Mouse (Mus musculus) C2C12 (cell line): Measurements from ENCODE around the gene Myrf. TPM values are rescaled to one million over a fixed set of nuclear protein-coding genes. Genes with fewer than 3 reads are reported as not detected.

Experiments
- H3K27me3 ChIP-seq: one replicate; pipeline ENCODE4 v1.6.1; 2011; ENCODE audit not compliant: control insufficient read depth, insufficient read depth, insufficient read length
- H3K36me3 ChIP-seq: one replicate; pipeline ENCODE4 v1.6.1; 2011; ENCODE audit not compliant: control insufficient read depth, insufficient read depth
- H3K4me3 ChIP-seq: one replicate; pipeline ENCODE4 v1.5.1; 2011; ENCODE audit warnings: mild to moderate bottlenecking, control low read depth; ENCODE audit not compliant: poor library complexity, insufficient read depth, severe bottlenecking
- H3K79me2 ChIP-seq: one replicate; pipeline ENCODE4 v1.6.1; 2011; ENCODE audit not compliant: control insufficient read depth, insufficient read depth
- H3K79me3 ChIP-seq: one replicate; pipeline ENCODE4 v1.6.1; 2011; ENCODE audit warnings: low read depth, control low read depth
- H3ac ChIP-seq: one replicate; pipeline ENCODE3; 2011; ENCODE audit warnings: low read depth; ENCODE audit not compliant: control insufficient read depth, insufficient read length
- CEBPB ChIP-seq: IDR thresholded peaks from one replicate; pipeline ENCODE4 v1.6.1; 2011; ENCODE audit warnings: low read depth, mild to moderate bottlenecking, control low read depth, moderate library complexity
- CTCF ChIP-seq: IDR thresholded peaks from one replicate; pipeline ENCODE4 v1.5.1; 2011; ENCODE audit not compliant: control insufficient read depth, insufficient read depth, insufficient read length
- FOSL1 ChIP-seq: IDR thresholded peaks from one replicate; pipeline ENCODE4 v1.8.0; 2011; ENCODE audit warnings: mild to moderate bottlenecking, low read length; ENCODE audit not compliant: poor library complexity, insufficient read depth, severe bottlenecking
- MAX ChIP-seq: IDR thresholded peaks from one replicate; pipeline ENCODE4 v1.6.1; 2011; ENCODE audit warnings: mild to moderate bottlenecking, control low read depth
- MYOD1 ChIP-seq: IDR thresholded peaks from one replicate; pipeline ENCODE4 v1.6.1; 2011; ENCODE audit warnings: low read depth; ENCODE audit not compliant: control insufficient read depth, insufficient read length
- MYOG ChIP-seq: IDR thresholded peaks from one replicate; pipeline ENCODE4 v1.6.1; 2011; ENCODE audit not compliant: control insufficient read depth, insufficient read length; ENCODE audit errors: extremely low read depth
- USF1 ChIP-seq: IDR thresholded peaks from one replicate; pipeline ENCODE4 v1.6.1; 2011; ENCODE audit warnings: low read depth, mild to moderate bottlenecking, control low read depth, moderate library complexity
- polyA plus RNA-seq: library from polyadenylated mRNA; unstranded; fragments of >200 nt; fragmentation: generic; extraction: Trizol; gene quantifications from one replicate; pipeline ENCODE4 v1.2.1, GENCODE M21; 2012; ENCODE audit warnings: missing spikeins

The Myrf gene
- polyA plus RNA-seq, 1 experiment: 0.21 TPM

DNA sequence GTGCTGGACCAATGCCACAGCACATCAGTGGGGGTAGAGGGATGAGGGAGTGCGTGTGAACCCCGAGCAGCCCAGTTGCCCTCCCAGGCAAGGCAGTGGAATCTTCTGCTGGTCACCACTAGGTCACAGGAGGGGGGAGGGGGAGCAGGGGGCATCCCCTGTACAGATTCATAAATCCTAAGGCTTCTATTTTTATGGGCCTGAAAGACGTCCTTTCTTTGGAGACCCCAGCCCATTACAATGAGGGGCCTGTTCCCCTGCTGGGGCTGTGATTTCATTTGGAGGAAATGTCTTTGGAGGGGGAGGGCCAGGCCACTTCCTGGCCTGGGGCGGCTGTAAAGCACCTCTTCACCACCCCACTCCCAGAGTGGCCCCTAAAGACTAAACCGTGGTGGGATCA is 33.5 kb upstream of the Myrf start:
- Histone ChIP-seq H3K27me3 (no peaks in the 10 kb centered on the region), H3K79me3 (peaks cover 15% of the 10 kb centered on the region), H3ac (no peak overlapping the region), H3K36me3 (no peaks in the 10 kb centered on the region), H3K79me2 (peaks cover 57% of the 10 kb centered on the region), H3K4me3 (no peak overlapping the region)
- TF ChIP-seq CEBPB (no peak), FOSL1 (no peak), CTCF (no peak), MAX (no peak), MYOD1 (no peak), USF1 (no peak), MYOG (no peak)

- Histone ChIP-seq H3ac (peak overlapping the region; percentile 16), H3K79me3 (peaks cover 10% of the 10 kb centered on the region), H3K27me3 (no peaks in the 10 kb centered on the region), H3K4me3 (no peak overlapping the region), H3K79me2 (peaks cover 44% of the 10 kb centered on the region), H3K36me3 (peaks cover under 1% of the 10 kb centered on the region)
- no peak for TF ChIP-seq FOSL1
- TF ChIP-seq MYOD1: peak; percentile 66
- TF ChIP-seq USF1: no peak
Observed at GRCm38 (mm10) chr19:10272746-10273145, 32.2 kb upstream of the Myrf start.

DNA sequence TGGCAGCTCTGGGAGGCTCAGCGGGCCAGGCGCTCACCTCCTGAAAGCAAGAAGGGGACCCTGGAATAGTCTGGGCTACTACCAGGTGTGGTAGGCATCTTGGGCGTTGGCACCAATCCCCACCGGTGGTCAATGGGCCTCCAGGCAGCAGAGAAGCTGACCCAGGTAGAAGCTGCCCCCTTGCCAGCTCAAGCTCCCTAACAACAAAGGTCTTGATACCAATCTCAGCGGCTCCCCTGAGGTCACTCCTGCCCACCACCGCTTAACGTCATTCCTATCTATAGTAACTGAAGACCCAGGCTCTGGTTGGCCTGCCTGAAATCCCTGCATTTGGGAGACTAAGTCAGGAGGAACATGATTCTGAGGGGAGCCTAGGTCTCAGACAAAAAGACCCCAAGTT is 31.0 kb upstream of the Myrf start:
- Histone ChIP-seq H3ac (no peak overlapping the region), H3K79me3 (peaks cover 4% of the 10 kb centered on the region), H3K79me2 (peaks cover 33% of the 10 kb centered on the region), H3K27me3 (no peaks in the 10 kb centered on the region), H3K4me3 (no peak overlapping the region), H3K36me3 (peaks cover 7% of the 10 kb centered on the region)
- TF ChIP-seq CTCF (no peak), FOSL1 (no peak), MYOG (no peak), MYOD1 (no peak), CEBPB (no peak), USF1 (no peak), MAX (no peak)

- TF ChIP-seq USF1: no peak
- TF ChIP-seq MAX: no peak
- no peak for TF ChIP-seq MYOD1
- no peak for TF ChIP-seq CEBPB
- TF ChIP-seq CTCF: no peak
- no peak for TF ChIP-seq FOSL1
- TF ChIP-seq MYOG: no peak
- Histone ChIP-seq H3K79me2 (peaks cover 20% of the 10 kb centered on the region), H3K27me3 (no peaks in the 10 kb centered on the region), H3K4me3 (no peak overlapping the region), H3K79me3 (peaks cover 4% of the 10 kb centered on the region), H3ac (no peak overlapping the region), H3K36me3 (peaks cover 7% of the 10 kb centered on the region)
Observed at GRCm38 (mm10) chr19:10270356-10270755, 29.8 kb upstream of the Myrf start.

DNA sequence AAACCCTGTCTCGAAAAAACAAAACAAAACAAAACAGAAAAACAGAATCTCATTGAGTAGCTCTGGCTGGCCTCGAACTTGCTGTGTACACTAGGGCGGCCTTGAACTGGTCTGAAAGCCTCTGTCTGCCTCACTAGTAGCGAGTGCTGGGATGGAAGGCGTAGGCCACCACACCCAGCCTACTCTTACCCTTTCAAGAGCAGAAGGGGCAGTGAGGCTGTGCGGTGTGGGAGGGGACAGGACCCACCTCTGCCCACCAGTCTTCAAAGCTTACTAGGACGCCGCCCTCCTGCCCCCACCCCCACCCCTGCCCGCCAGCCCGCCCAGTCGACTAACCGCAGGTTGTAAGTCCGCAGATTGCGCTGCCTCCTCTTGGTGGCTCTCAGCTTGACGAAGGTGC is 28.3 kb upstream of the Myrf start:
- Histone ChIP-seq H3K79me3 (peaks cover 4% of the 10 kb centered on the region), H3ac (no peak overlapping the region), H3K27me3 (no peaks in the 10 kb centered on the region), H3K79me2 (peaks cover 13% of the 10 kb centered on the region), H3K36me3 (peaks cover 7% of the 10 kb centered on the region), H3K4me3 (no peak overlapping the region)
- TF ChIP-seq USF1 (no peak), CEBPB (no peak), FOSL1 (no peak), MYOD1 (no peak), MYOG (no peak), CTCF (no peak), MAX (no peak)

- Histone ChIP-seq H3K79me3 (peaks cover 2% of the 10 kb centered on the region), H3ac (no peak overlapping the region), H3K27me3 (no peaks in the 10 kb centered on the region), H3K79me2 (peaks cover 6% of the 10 kb centered on the region), H3K36me3 (peaks cover 7% of the 10 kb centered on the region), H3K4me3 (no peak overlapping the region)
- TF ChIP-seq MYOG (no peak), CTCF (peak; percentile 13)
Observed at GRCm38 (mm10) chr19:10267953-10268352, 27.4 kb upstream of the Myrf start.
